Mouse (Mus musculus): ENCODE measurements around the gene Ifi213. TPM values are rescaled to one million over a fixed set of nuclear protein-coding genes. Genes with fewer than 3 reads are reported as not detected.
"Not testable (repeated sequence)": the region's sequence is repeated elsewhere in the genome, so short reads cannot be mapped to it uniquely, and the experiment has no call there.

Gene Ifi213
- polyA plus RNA-seq, 1 experiment from 2014 or later: not detected

GRCm38 (mm10) chr1:173548798-173549197 lies 50.3 kb downstream of the Ifi213 start:
- not testable (repeated sequence) for ATAC-seq (ENCODE audit: low FRiP score); H3K9me3 ChIP-seq; H3K4me3 ChIP-seq; H3K27me3 ChIP-seq; H3K4me1 ChIP-seq (replicated peaks); H3K27ac ChIP-seq; H3K4me2 ChIP-seq; H3K36me3 ChIP-seq; H3K9ac ChIP-seq
- WGBS: 91% methylated on average over 3 of the region's 3 CpGs

- not testable (repeated sequence) for ATAC-seq (ENCODE audit: low FRiP score); H3K27me3 ChIP-seq; H3K4me2 ChIP-seq; H3K27ac ChIP-seq; H3K9ac ChIP-seq; H3K4me3 ChIP-seq; H3K36me3 ChIP-seq; H3K4me1 ChIP-seq (replicated peaks); H3K9me3 ChIP-seq
- WGBS: 91% methylated on average over 3 of the region's 3 CpGs
These were observed 63.3 kb downstream of the Ifi213 start, which contains the start of gene Ifi214 for GRCm38 (mm10) chr1:173535791-173536190. TSS of gene Ifi214 (minus strand) at chr1:173535957.

GRCm38 (mm10) chr1:173521452-173521851 lies 77.6 kb downstream of the Ifi213 start:
- no peak overlapping the region for H3K4me3 ChIP-seq

More at GRCm38 (mm10) chr1:173521452-173521851, 77.6 kb downstream of the Ifi213 start:
- Histone ChIP-seq H3K4me1 (replicated peaks) (no peaks in the 10 kb centered on the region), H3K9me3 (no peaks in the 10 kb centered on the region), H3K4me2 (no peak overlapping the region), H3K36me3 (no peaks in the 10 kb centered on the region), H3K27ac (no peak overlapping the region), H3K9ac (no peak overlapping the region), H3K27me3 (no peaks in the 10 kb centered on the region)
- ATAC-seq (ENCODE audit: low FRiP score): no peak

Small RNA genes lying within 50 kb of the gene (microRNA-seq; reads per million reads assigned to microRNA genes)
- gene Gm44339 (not detected), gene Gm44481 (not detected)

Other genes with a start within 250 kb of the Ifi213 start
- 1.9 and 2.1 TPM in 2 replicates for gene Aim2, start 248.4 kb downstream of the Ifi213 start, polyA plus RNA-seq (2015; fragmentation: Nextera tagmentation; extraction: Ambion mirVana)
- gene Cadm3, start 231.6 kb downstream of the Ifi213 start, polyA plus RNA-seq (2015; fragmentation: Nextera tagmentation; extraction: Ambion mirVana): 50.0 and 52.9 TPM in 2 replicates
- not detected in 2 replicates for gene Ifi206, start 108.2 kb downstream of the Ifi213 start, polyA plus RNA-seq (2015; fragmentation: Nextera tagmentation; extraction: Ambion mirVana)
- not detected in 2 replicates for gene Ifi214, start 63.3 kb downstream of the Ifi213 start, polyA plus RNA-seq (2015; fragmentation: Nextera tagmentation; extraction: Ambion mirVana)
- gene Ifi209, start 31.6 kb upstream of the Ifi213 start, polyA plus RNA-seq (2015; fragmentation: Nextera tagmentation; extraction: Ambion mirVana): not detected in 2 replicates
- gene Ifi208, start 74.4 kb upstream of the Ifi213 start, polyA plus RNA-seq (2015; fragmentation: Nextera tagmentation; extraction: Ambion mirVana): not detected in 2 replicates
- 0.27 and 0.39 TPM in 2 replicates for gene Ifi207, start 142.5 kb upstream of the Ifi213 start, polyA plus RNA-seq (2015; fragmentation: Nextera tagmentation; extraction: Ambion mirVana)
- gene Ifi204, start 167.7 kb upstream of the Ifi213 start, polyA plus RNA-seq (2015; fragmentation: Nextera tagmentation; extraction: Ambion mirVana): 0.88 and 1.0 TPM in 2 replicates

Measured in hindbrain, embryonic 13.5 days (tissue).